Mouse (Mus musculus) spleen, embryonic (tissue): ENCODE measurements at regions not wholly inside any gene's neighbourhood (a gene's known extent, or its start where the extent isn't known, plus 50 kb on each side); places are given as distances from the start of the nearest gene placed in this dataset.
"Not testable (repeated sequence)": the region's sequence is repeated elsewhere in the genome, so short reads cannot be mapped to it uniquely, and the experiment has no call there.

Source experiments
- CTCF ChIA-PET: fragments of 350-600 bp; sonication (Branson Sonifier 250); formaldehyde crosslinking; loops from one replicate; lab custom pipeline; 2022; lab: Charles Lee

DNA sequence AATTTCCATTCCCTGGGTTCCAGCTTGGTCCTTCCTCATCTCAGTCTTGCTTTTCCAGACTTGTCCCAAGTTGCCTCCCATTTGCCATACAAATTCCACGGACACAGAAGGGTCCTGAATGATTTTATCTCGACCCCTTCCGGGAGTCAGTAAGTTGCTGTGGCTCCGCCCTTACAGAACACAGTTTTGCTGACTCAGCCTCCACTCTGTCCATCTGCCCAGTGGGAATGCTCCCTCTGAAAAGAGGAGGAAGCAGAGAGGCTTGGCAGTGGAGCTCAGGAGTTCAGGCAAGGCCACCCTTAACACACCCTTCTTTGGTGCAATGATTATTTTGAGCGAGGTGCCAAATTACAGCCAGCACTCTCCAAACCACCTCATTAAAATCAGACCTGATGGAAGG lies 213.9 kb upstream of the Prok2 start:
- CTCF ChIA-PET: no interaction called here

DNA sequence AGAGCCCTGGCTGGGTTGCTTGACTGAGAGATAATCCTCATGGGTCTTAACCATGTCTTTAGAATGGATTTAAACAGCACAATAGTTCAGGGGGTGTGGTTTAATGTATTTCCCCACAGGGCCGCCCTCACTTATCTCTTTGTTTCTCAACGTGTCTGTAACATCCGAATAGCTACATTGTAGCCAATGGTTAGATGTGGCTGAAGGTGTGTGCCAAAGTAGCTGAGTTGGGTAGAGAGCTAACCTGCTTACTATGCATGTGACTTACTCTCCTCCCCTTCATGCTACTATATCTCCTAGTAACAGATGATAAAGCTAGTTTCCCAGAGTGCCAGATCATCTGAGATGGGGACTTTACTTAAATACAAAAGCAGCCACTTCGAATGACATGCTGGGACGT lies 213.2 kb upstream of the Prok2 start:
- CTCF ChIA-PET: no interaction called here

DNA sequence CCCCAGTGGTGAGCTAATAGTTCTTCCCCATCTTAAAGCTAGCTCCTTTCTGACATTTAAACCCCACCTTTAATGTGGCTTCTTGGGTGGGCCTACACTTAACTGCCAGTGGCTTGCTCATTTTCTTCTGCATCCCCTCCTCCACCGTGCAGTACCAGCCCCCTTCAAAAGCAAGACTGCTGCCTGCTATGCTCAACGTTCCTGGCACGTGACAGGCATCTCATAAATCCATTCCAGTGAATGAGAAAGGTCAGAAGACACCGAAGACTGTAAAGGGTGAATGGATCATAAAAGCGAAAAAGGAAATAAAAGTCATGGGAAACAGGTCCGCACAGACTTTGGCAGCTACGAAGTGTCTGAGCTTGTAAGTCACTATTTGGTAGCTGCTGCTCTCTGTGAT lies 212.8 kb upstream of the Prok2 start:
- CTCF ChIA-PET: no interaction called here

GRCm38 (mm10) chr6:99936716-99937115 lies 210.5 kb upstream of the Prok2 start:
- CTCF ChIA-PET: no interaction called here

- CTCF ChIA-PET: no interaction called here
These were observed 209.2 kb upstream of the Prok2 start for GRCm38 (mm10) chr6:99935373-99935772.

GRCm38 (mm10) chr6:99934394-99934793 lies 208.2 kb upstream of the Prok2 start:
- CTCF ChIA-PET: no interaction called here

- CTCF ChIA-PET: no interaction called here
These were observed 207.2 kb upstream of the Prok2 start for GRCm38 (mm10) chr6:99933404-99933803.

- CTCF ChIA-PET: no interaction called here
These were observed 206.7 kb upstream of the Prok2 start for GRCm38 (mm10) chr6:99932923-99933322.

DNA sequence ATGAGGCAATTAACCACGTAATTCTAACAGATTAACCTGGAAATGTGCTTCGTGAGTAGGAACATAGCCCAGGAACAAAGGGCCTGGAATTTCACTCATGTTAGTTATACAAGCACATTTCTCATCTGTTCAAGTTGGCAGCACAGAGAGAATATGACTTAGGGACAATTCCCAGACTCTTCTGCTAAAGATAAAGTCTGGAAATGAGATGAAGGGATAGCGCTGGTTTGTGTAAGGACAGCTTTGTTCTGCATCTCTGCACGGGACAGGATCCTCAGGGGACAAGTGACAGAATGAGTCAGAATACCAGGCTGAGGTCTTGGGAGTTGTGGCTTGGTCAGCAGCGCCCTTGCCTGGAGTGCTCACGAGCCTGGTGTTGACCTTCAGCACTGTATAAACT lies 206.2 kb upstream of the Prok2 start:
- CTCF ChIA-PET: no interaction called here

GRCm38 (mm10) chr6:99931588-99931987 lies 205.4 kb upstream of the Prok2 start:
- CTCF ChIA-PET: no interaction called here

DNA sequence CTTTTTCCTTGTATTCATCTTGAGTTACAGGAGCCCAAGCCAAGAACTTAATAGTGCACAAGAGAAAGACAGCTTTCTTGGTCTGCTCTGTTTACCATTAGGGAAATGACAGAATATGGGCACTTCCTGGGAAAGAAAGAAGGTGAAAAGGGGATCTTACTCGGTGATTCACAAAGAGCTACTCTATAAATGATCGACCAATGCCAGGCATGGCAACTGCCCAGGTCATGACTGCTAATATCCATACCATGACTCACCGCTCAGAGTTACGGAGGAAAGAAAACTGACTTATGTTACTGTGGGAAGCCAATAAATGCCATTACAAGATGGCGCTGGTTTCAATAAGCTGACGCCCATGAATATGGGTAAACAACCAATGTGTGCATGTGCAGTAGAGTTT lies 204.1 kb upstream of the Prok2 start:
- CTCF ChIA-PET: no interaction called here

- CTCF ChIA-PET: no interaction called here
These were observed 201.9 kb upstream of the Prok2 start for GRCm38 (mm10) chr6:99927933-99928555.

DNA sequence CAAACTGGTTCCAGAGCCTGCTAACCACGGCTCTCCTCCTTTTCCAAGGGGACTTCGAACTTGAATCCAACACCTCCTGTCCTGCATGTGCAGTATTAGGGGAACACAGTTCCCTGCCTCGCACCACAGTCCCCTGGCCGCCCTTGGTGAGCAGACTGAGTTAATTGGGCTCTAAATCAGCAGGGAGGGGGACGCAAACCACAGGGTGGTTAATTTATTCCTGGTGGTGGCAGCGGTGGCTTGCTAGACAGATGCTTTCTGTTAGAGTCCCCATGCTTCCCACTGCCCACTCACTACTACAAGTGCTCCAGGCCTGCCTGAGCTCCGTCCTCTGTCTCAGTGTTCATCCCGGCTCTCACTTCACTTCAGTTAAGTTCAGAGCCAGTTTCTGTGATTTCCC lies 198.0 kb upstream of the Prok2 start:
- CTCF ChIA-PET: no interaction called here

DNA sequence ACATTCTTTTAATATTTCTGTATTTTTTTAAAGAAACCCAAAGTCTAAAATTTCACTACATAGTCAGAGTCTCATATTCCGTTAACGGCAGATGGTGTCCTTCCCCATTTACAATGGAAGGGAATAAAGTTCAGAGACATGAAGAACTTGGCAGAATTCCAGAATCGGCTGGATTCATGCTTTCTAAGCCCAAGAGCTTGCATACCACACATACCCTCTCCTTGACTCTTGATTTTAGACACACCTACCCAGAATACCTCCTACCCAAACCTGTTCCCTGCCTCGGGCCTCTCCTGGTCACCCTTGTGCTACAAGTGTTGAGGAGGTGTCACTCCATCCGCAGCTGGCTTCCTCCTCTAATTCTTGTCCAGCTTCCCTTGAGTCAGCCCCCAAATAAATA lies 195.8 kb upstream of the Prok2 start:
- CTCF ChIA-PET: no interaction called here

DNA sequence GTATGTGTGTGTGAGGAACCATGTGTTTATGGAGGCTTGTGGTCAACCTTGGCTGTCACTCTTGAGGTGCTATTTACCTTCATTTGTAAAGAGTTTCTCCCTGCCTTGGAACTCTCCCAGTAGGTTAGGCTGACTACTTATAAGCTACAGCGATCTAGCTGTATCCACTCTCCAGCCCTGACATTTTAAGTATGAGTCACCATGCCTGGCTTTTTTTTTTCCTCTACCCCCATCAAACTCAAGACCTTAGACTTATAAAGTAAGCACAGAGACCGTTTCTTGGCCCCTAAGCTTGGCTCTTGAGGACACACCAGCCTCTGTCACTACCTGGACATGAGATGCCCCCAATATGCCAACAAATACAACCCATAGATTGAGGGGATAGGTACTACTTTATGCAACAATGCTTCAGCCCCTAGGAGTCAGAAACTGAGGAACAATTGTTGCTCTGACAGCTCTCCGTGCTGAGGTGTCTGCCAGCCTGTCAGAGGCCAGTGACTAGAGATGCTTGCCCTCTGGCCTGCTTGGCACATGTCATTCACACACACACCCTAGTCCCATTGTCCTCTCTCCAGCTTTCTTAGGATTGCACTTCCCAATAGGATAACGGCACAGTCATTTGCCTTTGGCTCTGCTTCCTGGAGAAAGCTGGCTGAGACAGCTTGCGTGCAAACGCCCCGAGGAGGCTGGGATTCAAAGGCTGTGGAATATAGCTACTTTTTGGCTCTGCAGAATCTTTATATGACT lies 193.8 kb upstream of the Prok2 start:
- CTCF ChIA-PET: interaction anchor here (0.7 kb wide), 1 partner anchor 210 kb away, joined by 3 read pairs; no protein-coding TSS in a partner anchor

GRCm38 (mm10) chr6:99918351-99918750 lies 192.2 kb upstream of the Prok2 start:
- CTCF ChIA-PET: no interaction called here

- CTCF ChIA-PET: no interaction called here
These were observed 183.7 kb upstream of the Prok2 start for GRCm38 (mm10) chr6:99909921-99910320.

GRCm38 (mm10) chr6:99909459-99909858 lies 183.3 kb upstream of the Prok2 start:
- CTCF ChIA-PET: no interaction called here

DNA sequence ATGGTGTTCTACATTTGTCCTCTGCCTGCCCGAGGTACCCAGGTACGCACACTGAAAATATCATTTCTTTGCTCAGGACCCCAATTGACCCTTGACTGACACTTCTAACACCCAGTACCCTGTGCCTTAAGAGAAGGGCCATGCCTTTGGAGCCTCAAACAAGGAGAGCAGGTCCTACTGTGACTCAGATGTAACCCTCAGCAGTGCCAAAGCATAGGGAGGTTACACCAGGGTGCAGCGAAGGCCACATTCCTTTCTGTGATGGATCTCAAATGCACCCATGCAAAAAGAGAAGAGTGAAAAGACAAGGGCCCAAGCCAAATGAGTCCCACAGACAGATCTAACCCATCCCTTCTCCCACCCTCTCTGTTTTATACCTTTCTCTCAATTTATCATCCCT lies 181.9 kb upstream of the Prok2 start:
- CTCF ChIA-PET: no interaction called here

GRCm38 (mm10) chr6:99905194-99905593 lies 179.0 kb upstream of the Prok2 start:
- CTCF ChIA-PET: no interaction called here

GRCm38 (mm10) chr6:99904607-99905006 lies 178.4 kb upstream of the Prok2 start:
- CTCF ChIA-PET: no interaction called here

DNA sequence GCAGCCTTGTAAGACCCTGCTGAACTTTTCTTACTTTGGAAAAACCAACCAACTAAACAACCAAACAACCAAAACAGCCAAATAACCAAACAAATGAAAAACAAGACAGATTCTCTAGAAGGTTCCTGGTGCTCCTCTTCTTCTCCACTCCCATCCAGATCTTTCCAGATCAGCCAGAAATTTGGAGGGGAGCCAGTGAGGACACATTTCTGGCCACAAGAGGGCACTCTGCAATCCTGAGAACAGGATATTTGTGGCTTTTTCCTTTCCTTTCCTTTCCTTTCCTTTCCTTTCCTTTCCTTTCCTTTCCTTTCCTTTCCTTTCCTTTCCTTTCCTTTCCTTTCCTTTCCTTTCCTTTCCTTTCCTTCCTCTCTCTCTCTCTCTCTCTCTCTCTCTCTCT lies 177.9 kb upstream of the Prok2 start:
- CTCF ChIA-PET: not testable (repeated sequence)

DNA sequence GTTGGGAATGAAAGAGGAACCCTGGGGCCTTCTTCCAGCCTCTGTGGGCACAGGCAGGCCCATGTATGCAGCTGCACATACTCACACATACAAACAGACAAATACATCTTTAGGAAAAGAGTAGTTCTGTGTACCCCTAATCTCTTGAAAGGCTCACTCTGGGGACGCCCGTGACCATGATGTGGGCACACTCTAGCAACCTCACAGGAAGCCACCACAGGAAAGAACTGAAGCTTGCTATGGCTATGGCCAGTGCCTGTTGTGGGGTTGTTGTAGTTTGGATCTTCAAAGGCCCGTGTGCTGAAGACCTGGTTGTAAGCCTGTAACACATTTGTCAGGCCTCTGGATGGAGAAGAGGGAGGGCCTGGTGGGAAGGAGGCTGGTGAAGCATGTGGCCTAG lies 175.4 kb upstream of the Prok2 start:
- CTCF ChIA-PET: no interaction called here

- CTCF ChIA-PET: no interaction called here
These were observed 175.0 kb upstream of the Prok2 start for GRCm38 (mm10) chr6:99901146-99901545.
